Mouse (Mus musculus) ovary, postnatal 14 days (tissue): Measurements from ENCODE around the gene Fam107a.
"Not testable (repeated sequence)": the region's sequence is repeated elsewhere in the genome, so short reads cannot be mapped to it uniquely, and the experiment has no call there.

Source experiments
- DNase-seq: peaks from one replicate; pipeline ENCODE4 v3.0.0; 2022; ENCODE audit warnings: low spot score

The Fam107a gene

GRCm38 (mm10) chr14:8316366-8317193 is 1.2 kb downstream of the Fam107a start:
- DNase-seq: no peak

- DNase-seq: no peak
These were observed 2.7 kb downstream of the Fam107a start for GRCm38 (mm10) chr14:8315169-8315568.

GRCm38 (mm10) chr14:8314536-8314935 is 3.3 kb downstream of the Fam107a start:
- no peak for DNase-seq

- no peak for DNase-seq
These were observed 3.9 kb downstream of the Fam107a start for GRCm38 (mm10) chr14:8313877-8314276.

GRCm38 (mm10) chr14:8309621-8310141 is 8.1 kb downstream of the Fam107a start:
- no peak for DNase-seq

- no peak for DNase-seq
These were observed 9.2 kb downstream of the Fam107a start for GRCm38 (mm10) chr14:8308650-8309049.

- no peak for DNase-seq
These were observed 10.9 kb downstream of the Fam107a start for GRCm38 (mm10) chr14:8306884-8307283.

- no peak for DNase-seq
These were observed 12.8 kb downstream of the Fam107a start for GRCm38 (mm10) chr14:8305014-8305413.

GRCm38 (mm10) chr14:8304082-8304481 is 13.7 kb downstream of the Fam107a start:
- no peak for DNase-seq

GRCm38 (mm10) chr14:8302687-8303086 is 15.1 kb downstream of the Fam107a start:
- no peak for DNase-seq

GRCm38 (mm10) chr14:8300281-8300680 is 17.5 kb downstream of the Fam107a start:
- DNase-seq: peak; percentile 43

- DNase-seq: no peak
These were observed 19.9 kb downstream of the Fam107a start for GRCm38 (mm10) chr14:8297889-8298293.

- DNase-seq: no peak
These were observed 23.6 kb downstream of the Fam107a start for GRCm38 (mm10) chr14:8294257-8294656.

- peak; percentile 18 for DNase-seq
These were observed 31.2 kb downstream of the Fam107a start for GRCm38 (mm10) chr14:8286595-8286994.

GRCm38 (mm10) chr14:8283784-8284183 is 34.0 kb downstream of the Fam107a start:
- no peak for DNase-seq

- DNase-seq: not testable (repeated sequence)
These were observed 46.5 kb downstream of the Fam107a start for GRCm38 (mm10) chr14:8271281-8271680.

- no peak for DNase-seq
These were observed 53.4 kb downstream of the Fam107a start for GRCm38 (mm10) chr14:8264378-8264777.

- DNase-seq: no peak
These were observed 55.6 kb downstream of the Fam107a start for GRCm38 (mm10) chr14:8262242-8262641.

- DNase-seq: no peak
These were observed 57.6 kb downstream of the Fam107a start for GRCm38 (mm10) chr14:8260214-8260613.

GRCm38 (mm10) chr14:8259166-8259565 is 58.7 kb downstream of the Fam107a start, which contains the start of gene Acox2:
Acox2 (minus strand) TSS chr14:8259353.
- DNase-seq: no peak

GRCm38 (mm10) chr14:8258752-8259151 is 59.1 kb downstream of the Fam107a start:
- DNase-seq: no peak

GRCm38 (mm10) chr14:8258335-8258627 is 59.5 kb downstream of the Fam107a start:
- no peak for DNase-seq

GRCm38 (mm10) chr14:8257521-8258334 is 60.1 kb downstream of the Fam107a start:
- DNase-seq: no peak
